Mouse (Mus musculus) neural tube, embryonic 13.5 days (tissue): ENCODE data around the gene Ehd2. TPM values are rescaled to one million over a fixed set of nuclear protein-coding genes. Genes with fewer than 3 reads are reported as not detected.

Experiments used
- ATAC-seq: fragments of 200-750 bp; cut with Nextera tagmentation; 2 replicates; pipeline ENCODE4 v1.8.0; 2017; ENCODE audit warnings: low read depth, mild to moderate bottlenecking, moderate TSS enrichment, moderate library complexity
- H3K27ac ChIP-seq: fragments of 300-500 bp; sonication (generic); replicated peaks from 2 replicates; pipeline ENCODE4 v1.5.1; 2015; ENCODE audit warnings: moderate library complexity, mild to moderate bottlenecking, inconsistent platforms
- H3K27me3 ChIP-seq: fragments of 300-500 bp; sonication (generic); 2 replicates; pipeline ENCODE4 v1.6.1; 2015; ENCODE audit warnings: mild to moderate bottlenecking, inconsistent platforms
- H3K36me3 ChIP-seq: fragments of 300-500 bp; sonication (generic); 2 replicates; pipeline ENCODE4 v1.6.1; 2015; ENCODE audit warnings: mild to moderate bottlenecking, inconsistent platforms
- H3K4me1 ChIP-seq: fragments of 300-500 bp; sonication (generic); replicated peaks from 2 replicates; pipeline ENCODE4 v1.6.1; 2015; ENCODE audit warnings: inconsistent platforms
- H3K4me2 ChIP-seq: fragments of 300-500 bp; sonication (generic); 2 replicates; pipeline ENCODE4 v1.6.1; 2015; ENCODE audit warnings: inconsistent platforms, mild to moderate bottlenecking, moderate library complexity
- H3K4me3 ChIP-seq: fragments of 300-500 bp; sonication (generic); 2 replicates; pipeline ENCODE4 v1.5.1; 2015; ENCODE audit warnings: mild to moderate bottlenecking, inconsistent platforms
- H3K9ac ChIP-seq: fragments of 300-500 bp; sonication (generic); 2 replicates; pipeline ENCODE4 v1.6.1; 2015; ENCODE audit warnings: moderate library complexity, mild to moderate bottlenecking, inconsistent platforms
- H3K9me3 ChIP-seq: fragments of 300-500 bp; sonication (generic); 2 replicates; pipeline ENCODE4 v1.6.1; 2016; ENCODE audit warnings: inconsistent platforms
- WGBS: fragments of 180-500 bp; shearing (Covaris S2); methylation state at CpG from one replicate; pipeline ENCODE4 v1.1.7; 2015; 5-methylcytosine and 5-hydroxymethylcytosine counted together
- polyA plus RNA-seq: library from polyadenylated mRNA; unstranded; fragments of >200 nt; fragmentation: Nextera tagmentation; extraction: Ambion mirVana; gene quantifications from 2 replicates; pipeline ENCODE4 v1.2.1, GENCODE M21; 2015

The Ehd2 gene
- polyA plus RNA-seq, 1 experiment from 2014 or later, result 9.3 TPM

- peak overlapping the region; percentile 11 for H3K4me3 ChIP-seq
- no peak overlapping the region for H3K27ac ChIP-seq
- H3K4me2 ChIP-seq, result peak overlapping the region; percentile 37
- 0 out of 2 replicates have a peak overlapping the region, but pooled peaks have one; percentile 35 for H3K9ac ChIP-seq
- peak; percentile 68 for ATAC-seq
- peaks cover 5% of the 10 kb centered on the region; the same call in 1 of the 2 replicates for H3K9me3 ChIP-seq
- H3K4me1 ChIP-seq, result peaks cover 5% of the 10 kb centered on the region; the same call in 1 of the 2 replicates
- 5% methylated on average over 21 of the region's 21 CpGs for WGBS
- peaks cover 5% of the 10 kb centered on the region; the same call in 1 of the 2 replicates for H3K36me3 ChIP-seq
- H3K27me3 ChIP-seq, result no peaks in the 10 kb centered on the region
Observed at GRCm38 (mm10) chr7:15954978-15955443, 12.4 kb downstream of the Ehd2 start.

GRCm38 (mm10) chr7:15954436-15954835 lies 12.9 kb downstream of the Ehd2 start:
- WGBS, result 90% methylated on average over 7 of the region's 7 CpGs
- Histone ChIP-seq H3K27me3 (no peaks in the 10 kb centered on the region), H3K9ac (no peak overlapping the region), H3K4me3 (no peak overlapping the region), H3K4me1 (peaks cover 5% of the 10 kb centered on the region; the same call in 1 of the 2 replicates), H3K27ac (no peak overlapping the region), H3K4me2 (no peak overlapping the region), H3K9me3 (peaks cover 5% of the 10 kb centered on the region; the same call in 1 of the 2 replicates), H3K36me3 (peaks cover 5% of the 10 kb centered on the region; the same call in 1 of the 2 replicates)
- ATAC-seq, result no peak

- Histone ChIP-seq H3K4me3 (no peak overlapping the region), H3K4me1 (peaks cover 8% of the 10 kb centered on the region), H3K9ac (no peak overlapping the region), H3K9me3 (peaks cover 5% of the 10 kb centered on the region; the same call in 1 of the 2 replicates), H3K4me2 (no peak overlapping the region), H3K36me3 (peaks cover 5% of the 10 kb centered on the region; the same call in 1 of the 2 replicates), H3K27ac (no peak overlapping the region), H3K27me3 (no peaks in the 10 kb centered on the region)
- no peak for ATAC-seq
- WGBS, result 91% methylated on average over 13 of the region's 13 CpGs
Observed at GRCm38 (mm10) chr7:15953307-15954074, 13.9 kb downstream of the Ehd2 start.

GRCm38 (mm10) chr7:15952416-15952815 lies 15.0 kb downstream of the Ehd2 start:
- Histone ChIP-seq H3K9ac (no peak overlapping the region), H3K9me3 (peaks cover 5% of the 10 kb centered on the region; the same call in 1 of the 2 replicates), H3K4me2 (no peak overlapping the region), H3K36me3 (peaks cover 2% of the 10 kb centered on the region; the same call in 1 of the 2 replicates), H3K4me1 (peaks cover 13% of the 10 kb centered on the region), H3K4me3 (no peak overlapping the region), H3K27me3 (no peaks in the 10 kb centered on the region), H3K27ac (no peak overlapping the region)
- ATAC-seq, result no peak
- WGBS, result 64% methylated on average over 3 of the region's 3 CpGs

GRCm38 (mm10) chr7:15950008-15950407 lies 17.4 kb downstream of the Ehd2 start:
- peaks cover 5% of the 10 kb centered on the region; the same call in 1 of the 2 replicates for H3K9me3 ChIP-seq
- no peaks in the 10 kb centered on the region for H3K36me3 ChIP-seq
- H3K9ac ChIP-seq, result no peak overlapping the region
- H3K27me3 ChIP-seq, result no peaks in the 10 kb centered on the region
- no peak overlapping the region for H3K4me3 ChIP-seq
- 87% methylated on average over 15 of the region's 15 CpGs for WGBS
- ATAC-seq, result no peak
- no peak overlapping the region for H3K4me2 ChIP-seq
- peaks cover 12% of the 10 kb centered on the region for H3K4me1 ChIP-seq
- H3K27ac ChIP-seq, result no peak overlapping the region

- H3K9me3 ChIP-seq, result peaks cover 5% of the 10 kb centered on the region; the same call in 1 of the 2 replicates
- H3K27me3 ChIP-seq, result no peaks in the 10 kb centered on the region
- H3K36me3 ChIP-seq, result no peaks in the 10 kb centered on the region
- H3K4me1 ChIP-seq, result peaks cover 18% of the 10 kb centered on the region
- H3K4me2 ChIP-seq, result no peak overlapping the region
- 0 out of 2 replicates have a peak overlapping the region, but pooled peaks have one; percentile 43 for H3K9ac ChIP-seq
- no peak overlapping the region for H3K4me3 ChIP-seq
- H3K27ac ChIP-seq, result no peak overlapping the region
- ATAC-seq, result no peak
- 85% methylated on average over 7 of the region's 7 CpGs for WGBS
Observed at GRCm38 (mm10) chr7:15949216-15949790, 18.1 kb downstream of the Ehd2 start.

GRCm38 (mm10) chr7:15948381-15948941 lies 18.9 kb downstream of the Ehd2 start:
- ATAC-seq, result no peak
- peaks cover 8% of the 10 kb centered on the region for H3K36me3 ChIP-seq
- no peak overlapping the region for H3K27ac ChIP-seq
- H3K9me3 ChIP-seq, result peaks cover 2% of the 10 kb centered on the region; the same call in 1 of the 2 replicates
- 6% methylated on average over 23 of the region's 23 CpGs for WGBS
- H3K4me1 ChIP-seq, result peaks cover 22% of the 10 kb centered on the region
- H3K9ac ChIP-seq, result peak overlapping the region; percentile 43
- no peaks in the 10 kb centered on the region for H3K27me3 ChIP-seq
- H3K4me3 ChIP-seq, result peak overlapping the region; percentile 14
- peak overlapping the region; percentile 48 for H3K4me2 ChIP-seq

GRCm38 (mm10) chr7:15947653-15948260 lies 19.6 kb downstream of the Ehd2 start:
- ATAC-seq, result no peak
- 47% methylated on average over 4 of the region's 4 CpGs for WGBS
- Histone ChIP-seq H3K4me3 (0 out of 2 replicates have a peak overlapping the region, but pooled peaks have one; percentile 14), H3K27ac (no peak overlapping the region), H3K36me3 (peaks cover 15% of the 10 kb centered on the region), H3K9me3 (no peaks in the 10 kb centered on the region), H3K27me3 (no peaks in the 10 kb centered on the region), H3K9ac (no peak overlapping the region), H3K4me2 (peak overlapping the region; percentile 48; the same call in 1 of the 2 replicates), H3K4me1 (peaks cover 22% of the 10 kb centered on the region)

GRCm38 (mm10) chr7:15945721-15946536 lies 21.4 kb downstream of the Ehd2 start, which contains the start of gene Nop53:
Nop53 (minus strand) TSS chr7:15946074.
- peaks cover 22% of the 10 kb centered on the region for H3K4me1 ChIP-seq
- H3K4me3 ChIP-seq, result peak within 1 kb of the TSS; percentile 75
- no peaks in the 10 kb centered on the region for H3K9me3 ChIP-seq
- ATAC-seq, result peak; percentile 94
- peaks cover 34% of the 10 kb centered on the region for H3K36me3 ChIP-seq
- 2% methylated on average over 59 of the region's 59 CpGs for WGBS
- H3K9ac ChIP-seq, result peak within 1 kb of the TSS; percentile 80
- H3K27ac ChIP-seq, result peak within 1 kb of the TSS; percentile 97
- H3K27me3 ChIP-seq, result no peaks in the 10 kb centered on the region
- peak within 1 kb of the TSS; percentile 72 for H3K4me2 ChIP-seq

- H3K4me1 ChIP-seq, result peaks cover 22% of the 10 kb centered on the region
- peaks cover 41% of the 10 kb centered on the region for H3K36me3 ChIP-seq
- H3K27ac ChIP-seq, result peak overlapping the region; percentile 97
- peak overlapping the region; percentile 72 for H3K4me2 ChIP-seq
- no peaks in the 10 kb centered on the region for H3K9me3 ChIP-seq
- 8% methylated on average over 8 of the region's 8 CpGs for WGBS
- H3K9ac ChIP-seq, result peak overlapping the region; percentile 80
- peak; percentile 1; the same call in 1 of the 2 replicates for ATAC-seq
- peak overlapping the region; percentile 75 for H3K4me3 ChIP-seq
- H3K27me3 ChIP-seq, result no peaks in the 10 kb centered on the region
Observed at GRCm38 (mm10) chr7:15945211-15945610, 22.2 kb downstream of the Ehd2 start.

GRCm38 (mm10) chr7:15944311-15944710 lies 23.1 kb downstream of the Ehd2 start:
- H3K4me3 ChIP-seq, result peak overlapping the region; percentile 75

More at GRCm38 (mm10) chr7:15944311-15944710, 23.1 kb downstream of the Ehd2 start:
- Histone ChIP-seq H3K9ac (no peak overlapping the region), H3K4me1 (peaks cover 22% of the 10 kb centered on the region), H3K9me3 (no peaks in the 10 kb centered on the region), H3K27ac (no peak overlapping the region), H3K4me2 (peak overlapping the region; percentile 72), H3K27me3 (no peaks in the 10 kb centered on the region), H3K36me3 (peaks cover 50% of the 10 kb centered on the region)
- 97% methylated on average over 1 of the region's 1 CpGs for WGBS
- no peak for ATAC-seq
